Mouse (Mus musculus): Measurements from ENCODE around the gene Olfr1208.

The Olfr1208 gene

GRCm38 (mm10) chr2:88902211-88902610, at the start of gene Olfr1208:
Olfr1208 (minus strand) TSS chr2:88902311.
- no peak for DNase-seq (ENCODE audit: low read depth, low spot score)

- no peak for DNase-seq (ENCODE audit: low read depth, low spot score)
Measured at GRCm38 (mm10) chr2:88938011-88938410, 35.9 kb upstream of the Olfr1208 start, which contains the start of gene Olfr1211. Olfr1211 (minus strand) TSS chr2:88938111.

GRCm38 (mm10) chr2:88915057-88915456, 12.9 kb upstream of the Olfr1208 start, which contains the start of gene Olfr1209:
Olfr1209 (minus strand) TSS chr2:88915157.
- DNase-seq (ENCODE audit: low read depth, low spot score), result no peak

- no peak for DNase-seq (ENCODE audit: low read depth, low spot score)
Measured at GRCm38 (mm10) chr2:88862931-88863330, 39.2 kb downstream of the Olfr1208 start, which contains the start of gene Olfr1206. Olfr1206 (plus strand) TSS chr2:88863231.

GRCm38 (mm10) chr2:88848992-88849391, 53.1 kb downstream of the Olfr1208 start, which contains the start of gene Olfr1204:
Olfr1204 (plus strand) TSS chr2:88849292.
- DNase-seq (ENCODE audit: low read depth, low spot score), result no peak
